Mouse (Mus musculus): ENCODE results near the gene Acot8.

- no peak for TF ChIP-seq CTCF (IDR thresholded peaks at IDR 0.05; ENCODE audit: insufficient read depth, low read depth, low read length)
- TF ChIP-seq POLR2A (IDR thresholded peaks at IDR 0.05; ENCODE audit: insufficient read depth, low read depth, low read length) = no peak
These were observed 16.4 kb upstream of the Acot8 start for GRCm38 (mm10) chr2:164821060-164821459.

Measured in olfactory bulb, adult 2 months (tissue).